Mouse (Mus musculus) testis, adult 2 months (tissue): Measurements from ENCODE around the gene Frmd4a. TPM values are rescaled to one million over a fixed set of nuclear protein-coding genes. Genes with fewer than 3 reads are reported as not detected.
A peak's percentile ranks its signal among the peaks of the same experiment; 100 is the strongest.
"Not testable (repeated sequence)": the region's sequence is repeated elsewhere in the genome, so short reads cannot be mapped to it uniquely, and the experiment has no call there.

Experiments used
- H3K27ac ChIP-seq: fragments of 200-500 bp; 2 replicates; pipeline ENCODE4 v1.5.1; 2012; ENCODE audit warnings: low read depth, low read length; ENCODE audit not compliant: control insufficient read depth, insufficient read depth
- H3K27me3 ChIP-seq: fragments of 200-500 bp; 2 replicates; pipeline ENCODE4 v1.6.1; 2012; ENCODE audit warnings: mild to moderate bottlenecking, low read length, moderate library complexity; ENCODE audit not compliant: control insufficient read depth, insufficient read depth
- H3K36me3 ChIP-seq: fragments of 200-500 bp; 2 replicates; pipeline ENCODE4 v1.6.1; 2012; ENCODE audit warnings: mild to moderate bottlenecking, low read length; ENCODE audit not compliant: control insufficient read depth, insufficient read depth
- H3K4me1 ChIP-seq: fragments of 200-500 bp; 2 replicates; pipeline ENCODE4 v1.6.1; 2012; ENCODE audit warnings: low read length; ENCODE audit not compliant: control insufficient read depth, insufficient read depth
- H3K4me3 ChIP-seq: fragments of 200-500 bp; 2 replicates; pipeline ENCODE4 v1.5.1; 2012; ENCODE audit warnings: low read depth, mild to moderate bottlenecking, low read length, moderate library complexity, mixed read lengths; ENCODE audit not compliant: control insufficient read depth
- CTCF ChIP-seq: fragments of 200-500 bp; IDR thresholded peaks from 2 replicates; pipeline ENCODE4 v1.5.1; 2012; ENCODE audit warnings: low read depth, mild to moderate bottlenecking, inconsistent platforms, low read length, moderate library complexity; ENCODE audit not compliant: control insufficient read depth, insufficient read depth, insufficient replicate concordance
- POLR2A ChIP-seq: fragments of 200-500 bp; IDR thresholded peaks from 2 replicates; pipeline ENCODE4 v1.6.1; 2012; ENCODE audit warnings: low read depth, mild to moderate bottlenecking, inconsistent platforms, low read length, moderate library complexity; ENCODE audit not compliant: control insufficient read depth
- polyA plus RNA-seq: library from polyadenylated mRNA; depleted of rRNA; stranded (reverse); fragments of >200 nt; gene quantifications from 2 replicates; pipeline ENCODE4 v1.2.3, GENCODE M21; 2012

Gene Frmd4a
- polyA plus RNA-seq, 1 experiment, result 6.1 TPM

- Histone ChIP-seq H3K27me3 (no peaks in the 10 kb centered on the region), H3K4me1 (no peaks in the 10 kb centered on the region; the same call in 1 of the 2 replicates), H3K27ac (peak overlapping the region; percentile 14; the same call in 1 of the 2 replicates), H3K4me3 (peak overlapping the region; percentile 63), H3K36me3 (no peaks in the 10 kb centered on the region)
- TF ChIP-seq CTCF, result no peak
- no peak for TF ChIP-seq POLR2A
Observed at GRCm38 (mm10) chr2:4559883-4560247, 542.3 kb downstream of the Frmd4a start.

- not testable (repeated sequence) for H3K27me3 ChIP-seq, H3K4me3 ChIP-seq, H3K4me1 ChIP-seq, H3K27ac ChIP-seq, H3K36me3 ChIP-seq
Observed at GRCm38 (mm10) chr2:4560516-4560915, 543.0 kb downstream of the Frmd4a start.

GRCm38 (mm10) chr2:4561196-4561595, 543.7 kb downstream of the Frmd4a start:
- Histone ChIP-seq H3K4me3 (no peak overlapping the region), H3K27ac (peak overlapping the region; percentile 26; the same call in 1 of the 2 replicates), H3K36me3 (no peaks in the 10 kb centered on the region), H3K4me1 (no peaks in the 10 kb centered on the region; the same call in 1 of the 2 replicates), H3K27me3 (no peaks in the 10 kb centered on the region)
- no peak for TF ChIP-seq POLR2A
- no peak for TF ChIP-seq CTCF

- Histone ChIP-seq H3K4me3 (no peak overlapping the region), H3K4me1 (peaks cover 4% of the 10 kb centered on the region)
- TF ChIP-seq CTCF (no peak), POLR2A (no peak)
Observed at GRCm38 (mm10) chr2:4562373-4562772, 544.9 kb downstream of the Frmd4a start.

GRCm38 (mm10) chr2:4562826-4563225, 545.3 kb downstream of the Frmd4a start:
- Histone ChIP-seq H3K4me3 (no peak overlapping the region), H3K36me3 (no peaks in the 10 kb centered on the region), H3K4me1 (peaks cover 5% of the 10 kb centered on the region), H3K27ac (no peak overlapping the region), H3K27me3 (no peaks in the 10 kb centered on the region)
- TF ChIP-seq CTCF (no peak), POLR2A (no peak)

More at GRCm38 (mm10) chr2:4562373-4562772, 544.9 kb downstream of the Frmd4a start:
- no peaks in the 10 kb centered on the region for H3K27me3 ChIP-seq
- no peaks in the 10 kb centered on the region for H3K36me3 ChIP-seq
- H3K27ac ChIP-seq, result no peak overlapping the region

- no peaks in the 10 kb centered on the region for H3K36me3 ChIP-seq
- peaks cover 5% of the 10 kb centered on the region for H3K4me1 ChIP-seq
- no peak overlapping the region for H3K27ac ChIP-seq
- no peak for TF ChIP-seq CTCF
- TF ChIP-seq POLR2A, result no peak
- H3K27me3 ChIP-seq, result no peaks in the 10 kb centered on the region
- H3K4me3 ChIP-seq, result no peak overlapping the region
Observed at GRCm38 (mm10) chr2:4563322-4563721, 545.8 kb downstream of the Frmd4a start.

GRCm38 (mm10) chr2:4566260-4566955, 548.9 kb downstream of the Frmd4a start:
- Histone ChIP-seq H3K27me3 (no peaks in the 10 kb centered on the region), H3K4me1 (peaks cover 5% of the 10 kb centered on the region), H3K4me3 (no peak overlapping the region), H3K27ac (no peak overlapping the region), H3K36me3 (no peaks in the 10 kb centered on the region)
- no peak for TF ChIP-seq CTCF
- no peak for TF ChIP-seq POLR2A
